ENCODE assay signal across 20 mouse cellular contexts in the genomic region with DNA sequence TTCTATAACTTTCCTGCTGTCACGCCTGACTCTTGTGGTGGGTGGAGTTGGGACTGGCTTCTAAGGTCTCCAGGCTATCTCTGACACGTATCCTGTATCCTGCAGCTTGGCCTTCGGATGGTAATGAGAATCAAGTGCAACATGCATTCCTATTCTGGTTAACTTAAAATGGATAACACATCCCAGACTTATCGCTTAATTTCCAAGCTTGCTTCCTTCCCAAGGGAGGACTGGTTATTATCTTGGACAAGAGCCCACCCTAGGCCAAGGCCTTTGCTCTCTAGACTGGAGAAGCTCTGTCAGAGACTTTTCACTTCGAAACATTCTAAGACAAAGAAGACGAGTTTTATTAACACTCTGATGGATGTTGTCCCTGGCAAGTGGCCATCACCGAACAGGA.
DNase-seq lines count a peak whose midpoint lies in the region; ATAC-seq lines count a peak whose summit lies in the region.
"Had no signal": no experiment of that assay in that cellular context is flagged by ENCODE, and none has a peak within 500 bp of the region (broad histone marks: within the 10 kb centered on the region; RNA-seq: fewer than 3 reads in every experiment).

No protein-coding gene starts in this region.

- peak overlapping the region; percentile 63 for H3K27ac ChIP-seq in heart, embryonic 16.5 days (ENCODE audit: low read length)
- no peak overlapping the region for H3K27ac ChIP-seq in neural tube, embryonic 15.5 days (replicated peaks)
- H3K27ac ChIP-seq: gastrocnemius, adult 2 months; midbrain, embryonic 13.5 days; neural tube, embryonic 13.5 days had no signal

- H3K36me3 ChIP-seq in heart, embryonic 16.5 days (ENCODE audit: control insufficient read depth, insufficient read depth), result no peaks in the 10 kb centered on the region
- H3K36me3 ChIP-seq in neural tube, embryonic 15.5 days, result no peaks in the 10 kb centered on the region
- H3K36me3 ChIP-seq: midbrain, embryonic 13.5 days; neural tube, embryonic 13.5 days had no signal

- no peaks in the 10 kb centered on the region for H3K9me3 ChIP-seq in heart, embryonic 16.5 days (replicated peaks; ENCODE audit: control insufficient read depth, low read length)
- H3K9me3 ChIP-seq in neural tube, embryonic 15.5 days (replicated peaks), result no peaks in the 10 kb centered on the region
- H3K9me3 ChIP-seq: midbrain, embryonic 13.5 days; neural tube, embryonic 13.5 days had no signal

- WGBS in heart, embryonic 16.5 days, result 49% methylated on average over 7 of the region's 7 CpGs
- 71% methylated on average over 7 of the region's 7 CpGs for WGBS in neural tube, embryonic 15.5 days

- H3K4me1 ChIP-seq in heart, embryonic 16.5 days (ENCODE audit: control insufficient read depth, insufficient read depth, low read length), result peaks cover 42% of the 10 kb centered on the region
- H3K4me1 ChIP-seq in neural tube, embryonic 15.5 days, result peaks cover 23% of the 10 kb centered on the region

- peak; percentile 23 for DNase-seq in adrenal gland, postnatal 14 days
- no peak for DNase-seq in adrenal gland, adult (ENCODE audit: inconsistent age in 2 of 2, low spot score in 1 of 2)
- peak; percentile 73 for DNase-seq in kidney, postnatal 10 days
- no peak for DNase-seq in kidney, adult 11 months
- peak; percentile 54 to 63 for DNase-seq in heart, adult 9 months (ENCODE audit: low spot score in 2 of 2)
- DNase-seq in ovary, adult 18-20 months (ENCODE audit: low spot score), result no peak
- DNase-seq: adrenal gland, postnatal 10 days; cerebellum, postnatal 36 days; gastrocnemius, adult 2 months; lung, postnatal 10 days; right cerebral cortex, postnatal 14 days; spleen, adult 18-20 months; thymus, postnatal 36 days had no signal

- ATAC-seq in heart, embryonic 16.5 days (replicated peaks; ENCODE audit: extremely low read depth, insufficient read depth, low FRiP score), result peak; percentile 56
- ATAC-seq in neural tube, embryonic 15.5 days (ENCODE audit: low FRiP score), result no peak
- ATAC-seq: hindbrain, embryonic 16.5 days; intestine, postnatal 0 days; midbrain, embryonic 13.5 days; Patski had no signal

- H3K27me3 ChIP-seq in heart, embryonic 16.5 days (ENCODE audit: control insufficient read depth, insufficient read depth, low read length), result no peaks in the 10 kb centered on the region
- H3K27me3 ChIP-seq in neural tube, embryonic 15.5 days (replicated peaks), result no peaks in the 10 kb centered on the region
- H3K27me3 ChIP-seq: neural tube, embryonic 13.5 days had no signal

- H3K4me3 ChIP-seq in heart, embryonic 16.5 days (ENCODE audit: low read length), result no peak overlapping the region
- H3K4me3 ChIP-seq in neural tube, embryonic 15.5 days (replicated peaks), result no peak overlapping the region
- H3K4me3 ChIP-seq: gastrocnemius, adult 2 months; midbrain, embryonic 13.5 days; neural tube, embryonic 13.5 days had no signal

- no peak overlapping the region for H3K9ac ChIP-seq in heart, embryonic 16.5 days (ENCODE audit: low read length)
- no peak overlapping the region for H3K9ac ChIP-seq in neural tube, embryonic 15.5 days (replicated peaks)
- H3K9ac ChIP-seq: midbrain, embryonic 13.5 days; neural tube, embryonic 13.5 days had no signal

- H3K4me2 ChIP-seq in heart, embryonic 16.5 days (ENCODE audit: low read depth, low read length), result no peak overlapping the region
- H3K4me2 ChIP-seq in neural tube, embryonic 15.5 days, result no peak overlapping the region
- H3K4me2 ChIP-seq: midbrain, embryonic 13.5 days; neural tube, embryonic 13.5 days had no signal

Comparison
In these comparisons a context has a peak if more than half of its experiments do, and no peak if none do; other contexts are left out.
1. DNase-seq: peak in adrenal gland, postnatal 14 days (single experiment), kidney, postnatal 10 days (single experiment) and heart, adult 9 months (2 of 2); none in adrenal gland, adult (0 of 2), kidney, adult 11 months (single experiment) and ovary, adult 18-20 months (single experiment).